Mouse (Mus musculus): Measurements from ENCODE around the gene Lrrc31.

The Lrrc31 gene

DNA sequence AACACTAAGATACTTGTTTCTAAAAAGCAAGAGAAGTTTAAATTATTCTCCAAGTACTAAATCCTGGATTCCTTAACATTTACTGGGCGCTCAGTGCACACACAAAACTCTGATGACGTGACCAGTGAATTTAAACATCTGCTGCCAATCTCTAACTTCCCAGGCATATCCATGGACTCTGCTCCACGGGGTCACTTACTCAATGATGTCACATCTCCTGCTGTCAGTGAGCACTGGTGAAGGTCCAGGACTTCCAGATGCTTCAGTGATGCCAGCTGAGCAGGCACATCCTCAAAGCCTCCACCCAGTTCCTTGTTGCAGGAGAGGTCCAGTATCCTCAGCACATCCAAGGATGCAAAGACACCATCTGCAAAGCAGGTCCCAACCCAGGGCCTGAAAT lies 12.4 kb downstream of the Lrrc31 start:
- no peak for DNase-seq (ENCODE audit: low spot score)

DNA sequence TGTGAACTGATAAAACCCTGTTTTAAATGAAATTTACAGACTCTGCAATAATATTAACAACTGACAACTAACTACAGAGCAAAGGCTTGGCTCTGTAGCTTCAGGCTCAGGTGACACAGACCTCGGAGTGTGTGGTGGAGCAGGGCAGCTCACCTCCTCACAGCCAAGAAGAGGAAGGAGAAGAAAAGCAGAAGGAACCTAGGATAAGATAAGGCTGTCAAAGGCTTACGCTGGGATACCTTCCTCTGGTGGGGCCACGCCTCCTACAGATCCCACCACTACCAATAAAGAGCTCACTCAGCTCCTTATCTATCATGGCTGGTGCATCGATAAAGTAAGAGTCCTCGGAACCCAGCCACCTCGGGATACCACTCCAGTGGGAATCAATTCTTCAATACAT lies 16.5 kb downstream of the Lrrc31 start:
- no peak for DNase-seq (ENCODE audit: low spot score)

DNA sequence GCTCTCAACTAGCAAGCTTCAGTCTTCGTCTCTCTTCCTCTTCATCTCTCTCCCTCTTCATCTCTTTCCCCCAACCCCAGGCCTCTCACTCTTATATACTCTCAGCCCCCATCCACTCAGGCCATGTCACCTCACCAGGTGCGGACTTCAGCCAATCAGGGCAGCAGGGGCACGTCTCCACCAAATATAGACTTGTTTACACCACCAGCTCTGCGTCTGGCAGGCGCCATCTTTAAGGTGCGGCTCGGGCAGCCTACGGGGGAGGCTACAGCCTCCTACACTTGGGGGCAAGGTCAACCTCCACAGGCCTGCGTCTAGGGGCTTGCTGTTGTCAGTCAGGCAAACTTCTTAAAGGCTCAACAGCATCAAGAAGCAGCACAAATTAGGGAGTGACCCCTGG lies 41.2 kb downstream of the Lrrc31 start:
- DNase-seq (ENCODE audit: low spot score), result no peak

DNA sequence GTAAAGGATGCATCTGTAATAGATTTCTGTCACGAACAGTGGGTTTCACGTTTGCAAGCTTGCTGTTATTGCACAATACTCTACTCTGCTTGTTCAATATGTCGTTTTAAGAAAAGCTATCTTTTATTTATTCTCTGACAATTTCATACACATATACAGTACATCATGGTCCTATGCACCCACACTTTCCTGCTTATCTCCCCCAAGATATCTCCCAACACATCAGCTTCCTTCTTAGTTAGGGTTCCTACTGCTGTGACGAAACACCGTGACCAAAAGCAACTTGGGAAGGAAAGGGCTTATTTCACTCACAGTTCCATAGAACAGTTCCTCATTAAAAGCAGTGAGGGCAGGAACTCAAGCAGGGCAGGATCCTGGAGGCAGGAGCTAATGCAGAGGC lies 43.7 kb downstream of the Lrrc31 start:
- DNase-seq (ENCODE audit: low spot score), result no peak

DNA sequence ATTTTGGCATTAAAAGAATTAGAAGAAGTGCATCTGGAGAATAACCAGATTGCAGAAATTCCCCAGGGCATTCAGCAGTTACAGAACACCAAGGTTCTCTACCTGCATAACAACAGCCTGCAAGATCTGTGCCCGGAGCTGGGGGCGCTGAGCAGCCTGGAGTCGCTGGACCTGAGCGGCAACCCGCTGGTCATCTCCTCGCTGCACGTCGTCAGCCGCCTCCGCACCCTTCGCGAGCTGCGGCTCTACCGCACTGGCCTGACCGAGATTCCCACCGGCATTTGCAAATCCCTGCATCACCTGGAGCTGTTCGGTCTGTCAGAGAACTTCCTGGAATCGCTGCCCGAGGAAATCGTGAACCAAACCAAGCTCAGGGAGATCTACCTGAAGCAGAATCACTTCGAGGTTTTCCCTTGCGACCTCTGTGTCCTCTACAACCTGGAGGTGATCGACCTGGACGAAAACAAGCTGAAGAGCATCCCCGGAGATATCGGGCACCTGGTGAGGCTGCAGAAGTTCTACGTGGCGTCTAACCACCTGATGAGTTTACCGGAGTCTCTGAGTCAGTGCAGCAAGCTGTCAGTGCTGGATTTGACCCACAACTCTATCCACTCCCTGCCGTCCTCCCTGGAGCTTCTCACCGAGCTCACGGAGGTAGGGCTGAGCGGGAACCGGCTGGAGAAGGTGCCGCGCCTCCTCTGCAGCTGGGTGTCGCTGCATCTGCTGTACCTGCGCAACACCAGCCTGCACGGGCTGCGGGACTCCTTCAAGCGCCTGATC lies 49.4 kb downstream of the Lrrc31 start:
- peak; percentile 18 for DNase-seq (ENCODE audit: low spot score)

DNA sequence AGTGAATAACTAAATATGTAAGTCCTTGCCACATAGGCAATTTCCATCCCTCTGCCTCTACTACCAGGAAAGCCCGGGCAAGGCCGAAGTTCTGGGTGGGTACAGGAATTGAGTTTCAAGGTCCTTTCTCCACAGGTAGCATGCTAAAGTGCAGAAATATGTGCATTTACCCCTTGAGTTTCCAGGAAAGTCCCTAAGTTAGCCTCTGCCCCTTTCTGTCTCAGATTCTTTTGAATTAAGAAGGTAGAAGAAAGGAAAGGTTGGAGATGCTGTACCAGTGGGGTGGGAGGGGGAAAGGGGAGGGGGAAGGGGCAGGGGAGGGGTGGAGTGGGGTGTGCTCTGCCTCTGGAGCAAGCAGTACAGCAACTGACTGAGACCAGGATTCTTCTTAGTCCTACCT lies 51.2 kb downstream of the Lrrc31 start:
- no peak for DNase-seq (ENCODE audit: low spot score)

DNA sequence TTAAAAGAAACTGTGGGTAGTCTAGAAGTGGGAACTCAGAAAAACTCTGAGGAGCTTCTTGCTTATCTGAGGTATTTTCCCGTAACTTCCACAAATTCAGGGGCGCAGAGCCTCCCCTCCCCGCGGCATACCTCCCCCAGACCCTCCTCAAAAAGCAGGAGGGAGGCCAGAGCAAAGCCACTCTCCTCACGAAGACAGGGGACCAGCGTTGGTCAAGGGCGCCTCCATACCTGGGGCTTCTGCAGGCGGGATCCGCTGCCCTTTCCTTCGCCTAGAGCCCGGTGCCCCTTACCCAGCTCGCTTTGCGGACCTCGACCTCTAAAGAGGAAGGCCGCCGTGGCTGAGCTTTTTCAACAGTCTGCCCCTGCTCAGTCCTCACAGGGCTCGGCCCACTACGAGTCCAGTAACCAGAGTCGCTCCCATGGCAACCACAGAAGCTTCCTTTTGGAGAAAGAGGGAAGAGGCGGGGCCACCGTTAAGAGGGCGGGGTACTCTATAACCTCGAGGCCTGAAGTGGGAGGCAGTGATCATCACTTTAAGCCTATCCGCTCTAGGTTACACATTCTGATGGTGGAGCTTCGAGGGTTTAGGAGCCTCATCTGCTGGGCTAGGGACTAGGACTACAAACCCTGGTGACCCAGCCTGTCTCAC lies 52.1 kb downstream of the Lrrc31 start, which contains the start of gene Lrrc34:
Gene Lrrc34 (minus strand): TSS at position 430 of the 651 bp plus-strand sequence.
- DNase-seq (ENCODE audit: low spot score), result no peak

DNA sequence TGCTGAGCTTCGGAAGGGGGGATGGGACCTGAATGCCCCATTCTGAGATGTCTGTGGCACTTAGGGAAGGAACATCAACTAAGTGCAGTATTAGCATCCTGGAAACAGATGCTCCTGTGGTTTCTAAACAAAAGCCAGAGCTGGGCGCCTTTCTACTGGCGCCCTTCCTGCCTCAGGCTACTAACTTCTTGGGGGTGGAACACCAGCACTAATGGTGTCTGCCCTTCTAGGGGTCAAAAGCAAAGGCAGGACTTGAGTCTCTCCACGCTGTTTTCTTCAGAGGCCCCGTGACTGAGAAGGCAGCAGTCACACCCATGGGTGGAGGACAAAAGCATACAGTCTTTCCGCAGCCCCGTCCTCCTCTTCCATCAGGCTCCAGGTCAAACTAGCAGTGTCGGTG lies 52.9 kb downstream of the Lrrc31 start:
- no peak for DNase-seq (ENCODE audit: low spot score)

DNA sequence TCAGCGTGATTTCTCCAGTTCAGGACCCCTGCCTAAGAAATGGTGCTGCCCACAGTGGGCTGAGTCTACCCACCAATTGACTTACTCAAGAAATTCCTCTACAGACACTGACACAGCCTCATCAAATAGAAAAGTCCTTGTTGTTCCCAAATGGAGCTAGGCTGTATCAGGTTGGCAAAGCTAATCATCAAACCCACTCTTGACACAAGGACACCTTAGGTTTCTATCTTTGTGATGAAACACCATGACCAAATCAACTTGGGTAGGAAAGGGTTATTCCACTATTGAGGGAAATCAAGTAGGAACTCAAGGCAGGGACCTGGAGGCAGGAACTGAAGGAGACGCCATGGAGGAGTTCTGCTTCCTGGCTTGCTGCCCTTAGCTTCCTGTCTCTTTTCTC lies 55.4 kb downstream of the Lrrc31 start, which contains the start of gene Lrriq4:
Gene Lrriq4 (plus strand): TSS at position 301 of the 400 bp plus-strand sequence.
- DNase-seq (ENCODE audit: low spot score), result no peak

DNA sequence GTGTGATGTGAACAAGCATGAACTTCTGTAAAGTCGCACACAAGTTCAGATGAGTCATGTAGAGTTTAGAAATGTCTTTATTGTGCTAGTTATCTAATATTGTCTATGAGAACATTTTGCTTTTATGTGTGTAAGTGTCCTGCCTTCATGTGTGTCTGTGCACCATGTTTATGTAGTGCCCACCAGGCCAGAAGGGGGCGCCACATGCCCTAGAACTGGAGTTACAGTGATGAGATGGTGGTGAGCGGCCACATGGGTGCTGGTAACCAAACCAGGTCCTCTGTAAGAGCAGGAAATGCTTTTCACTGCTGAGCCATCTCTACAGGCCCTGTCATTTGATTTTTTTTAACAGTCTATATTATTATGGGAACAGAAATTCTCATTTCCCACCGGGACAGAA lies 64.0 kb downstream of the Lrrc31 start:
- DNase-seq (ENCODE audit: low spot score), result no peak

DNA sequence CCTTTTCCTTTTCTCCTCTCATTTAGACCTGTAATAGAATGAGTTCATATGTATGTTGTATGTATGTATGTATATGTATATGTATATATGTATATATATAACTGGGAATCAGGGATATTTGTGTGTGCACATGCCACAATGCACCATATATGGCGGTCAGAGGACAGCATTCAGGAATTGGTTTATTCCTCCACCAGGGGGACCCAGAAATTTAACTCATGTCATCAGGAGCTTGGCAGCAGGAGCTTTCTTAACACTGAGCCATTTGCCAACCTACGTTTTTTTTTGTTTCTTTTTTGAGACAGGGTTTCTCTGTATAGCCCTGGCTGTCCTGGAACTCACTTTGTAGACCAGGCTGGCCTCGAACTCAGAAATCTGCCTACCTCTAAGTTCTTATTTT lies 66.0 kb downstream of the Lrrc31 start:
- DNase-seq (ENCODE audit: low spot score), result no peak

All from T-cell, adult 2 months (primary cell).